Mouse (Mus musculus) heart, embryonic 14.5 days (tissue): ENCODE data around the gene Klhl28. TPM values are rescaled to one million over a fixed set of nuclear protein-coding genes. Genes with fewer than 3 reads are reported as not detected.

Experiments used
- ATAC-seq: fragments of 200-750 bp; cut with Nextera tagmentation; 2 replicates; pipeline ENCODE4 v1.8.0; 2017; ENCODE audit warnings: low read depth, moderate TSS enrichment; ENCODE audit not compliant: insufficient number of reproducible peaks, insufficient read depth, low FRiP score
- H3K27ac ChIP-seq, 2 experiments: fragments of 200-500 bp in 1 of 2; fragments of 300-500 bp in 1 of 2; sonication (generic) in 1 of 2; replicated peaks in 1 of 2; 2 replicates each; pipeline ENCODE4 v1.5.1; 2012 to 2014; ENCODE audit warnings: low read depth in 2 of 2, low read length in 2 of 2, control low read depth in 1 of 2, mild to moderate bottlenecking in 1 of 2, mixed read lengths in 1 of 2; ENCODE audit not compliant: control insufficient read depth in 1 of 2, insufficient read depth in 1 of 2
- H3K27me3 ChIP-seq: fragments of 300-500 bp; sonication (generic); 2 replicates; pipeline ENCODE4 v1.6.1; 2014; ENCODE audit warnings: mild to moderate bottlenecking, low read length, control low read depth; ENCODE audit not compliant: control insufficient read depth, insufficient read depth
- H3K36me3 ChIP-seq: fragments of 300-500 bp; sonication (generic); 2 replicates; pipeline ENCODE4 v1.6.1; 2014; ENCODE audit warnings: mild to moderate bottlenecking, control low read depth, low read length, mixed read lengths; ENCODE audit not compliant: control insufficient read depth, insufficient read depth
- H3K4me1 ChIP-seq, 2 experiments: fragments of 200-500 bp in 1 of 2; fragments of 300-500 bp in 1 of 2; sonication (generic) in 1 of 2; 2 replicates each; pipeline ENCODE4 v1.6.1; 2012 to 2014; ENCODE audit warnings: low read length in 2 of 2, control low read depth in 1 of 2, mixed read lengths in 1 of 2; ENCODE audit not compliant: control insufficient read depth in 2 of 2, insufficient read depth in 2 of 2
- H3K4me2 ChIP-seq: fragments of 300-500 bp; sonication (generic); 2 replicates; pipeline ENCODE4 v1.6.1; 2014; ENCODE audit warnings: mild to moderate bottlenecking, low read length
- H3K4me3 ChIP-seq, 2 experiments: fragments of 200-500 bp in 1 of 2; fragments of 300-500 bp in 1 of 2; sonication (generic) in 1 of 2; 2 replicates each; pipeline ENCODE4 v1.5.1; 2012 to 2014; ENCODE audit warnings: low read length in 2 of 2, mild to moderate bottlenecking in 2 of 2, control low read depth in 1 of 2, low read depth in 1 of 2, moderate library complexity in 1 of 2; ENCODE audit not compliant: control insufficient read depth in 1 of 2, insufficient read depth in 1 of 2
- H3K9ac ChIP-seq: fragments of 300-500 bp; sonication (generic); 2 replicates; pipeline ENCODE4 v1.6.1; 2014; ENCODE audit warnings: mild to moderate bottlenecking, low read length
- H3K9me3 ChIP-seq: fragments of 300-500 bp; sonication (generic); 2 replicates; pipeline ENCODE4 v1.6.1; 2016; ENCODE audit warnings: low read length, control low read depth; ENCODE audit not compliant: control insufficient read depth
- WGBS: fragments of 180-500 bp; shearing (Covaris S2); extraction: QIAGEN DNeasy Blood & Tissue Kit; methylation state at CpG from one replicate; pipeline ENCODE4 v1.1.7; 2014; 5-methylcytosine and 5-hydroxymethylcytosine counted together
- polyA plus RNA-seq: library from polyadenylated mRNA; unstranded; fragments of >200 nt; fragmentation: Nextera tagmentation; extraction: Ambion mirVana; gene quantifications from 2 replicates; pipeline ENCODE4 v1.2.1, GENCODE M21; 2014

Klhl28 gene
- polyA plus RNA-seq, 1 experiment from 2014 or later = 13.1 TPM

DNA sequence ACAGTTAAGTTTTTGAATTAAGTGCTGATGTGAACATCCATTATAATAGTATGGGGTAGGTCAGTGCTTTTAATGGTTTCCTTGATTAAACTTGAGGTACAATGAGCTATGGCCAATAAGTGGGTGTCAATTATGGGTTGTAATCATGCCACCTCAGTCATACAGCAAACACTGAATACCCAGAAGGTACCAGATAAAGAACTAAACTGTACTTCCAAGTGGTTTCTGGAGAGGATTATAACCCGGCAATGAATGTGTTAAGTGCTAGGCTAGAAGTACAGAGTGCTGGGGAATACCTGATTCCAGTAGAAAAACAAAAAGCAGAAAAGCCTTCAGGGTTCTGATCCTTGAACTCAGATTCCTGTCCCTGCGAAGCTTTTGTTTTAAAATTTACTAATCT is 2.7 kb upstream of the Klhl28 start:
- no peak overlapping the region for H3K27ac ChIP-seq
- H3K36me3 ChIP-seq = peaks cover 4% of the 10 kb centered on the region; the same call in 1 of the 2 replicates
- no peaks in the 10 kb centered on the region for H3K27me3 ChIP-seq
- WGBS = 0% methylated on average over 2 of the region's 2 CpGs
- H3K4me1 ChIP-seq = peaks cover 0 to 27% of the 10 kb centered on the region in 2 experiments; a peak in 1 of 4 replicates
- ATAC-seq = no peak
- H3K9me3 ChIP-seq = no peaks in the 10 kb centered on the region
- peak overlapping the region; percentile 70 to 89; a peak in 3 of 4 replicates for H3K4me3 ChIP-seq
- H3K9ac ChIP-seq = peak overlapping the region; percentile 94
- peak overlapping the region; percentile 84 for H3K4me2 ChIP-seq

DNA sequence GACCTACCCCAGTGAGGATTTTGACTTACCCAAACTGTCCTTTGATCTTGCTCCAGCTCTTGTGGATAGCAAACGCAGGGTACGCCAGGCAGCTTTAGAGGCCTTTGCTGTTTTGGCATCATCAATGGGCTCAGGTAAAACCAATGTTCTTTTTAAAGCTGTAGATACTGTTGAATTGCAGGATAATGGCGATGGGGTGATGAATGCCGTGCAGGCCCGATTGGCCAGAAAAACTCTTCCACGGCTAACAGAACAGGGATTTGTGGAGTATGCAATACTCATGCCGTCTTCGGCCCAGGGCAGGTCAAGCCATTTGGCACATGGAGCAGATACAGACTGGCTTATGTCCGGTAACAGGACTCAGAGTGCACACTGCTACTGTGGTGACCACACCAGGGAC is 2.1 kb upstream of the Klhl28 start:
- no peak overlapping the region for H3K27ac ChIP-seq
- H3K27me3 ChIP-seq = no peaks in the 10 kb centered on the region
- H3K9ac ChIP-seq = peak overlapping the region; percentile 94
- H3K4me2 ChIP-seq = peak overlapping the region; percentile 84
- H3K4me3 ChIP-seq = peak overlapping the region; percentile 70 to 89
- H3K9me3 ChIP-seq = no peaks in the 10 kb centered on the region
- peaks cover 4% of the 10 kb centered on the region; the same call in 1 of the 2 replicates for H3K36me3 ChIP-seq
- H3K4me1 ChIP-seq = peaks cover 0 to 27% of the 10 kb centered on the region in 2 experiments; a peak in 1 of 4 replicates
- WGBS = 1% methylated on average over 9 of the region's 9 CpGs
- no peak for ATAC-seq

DNA sequence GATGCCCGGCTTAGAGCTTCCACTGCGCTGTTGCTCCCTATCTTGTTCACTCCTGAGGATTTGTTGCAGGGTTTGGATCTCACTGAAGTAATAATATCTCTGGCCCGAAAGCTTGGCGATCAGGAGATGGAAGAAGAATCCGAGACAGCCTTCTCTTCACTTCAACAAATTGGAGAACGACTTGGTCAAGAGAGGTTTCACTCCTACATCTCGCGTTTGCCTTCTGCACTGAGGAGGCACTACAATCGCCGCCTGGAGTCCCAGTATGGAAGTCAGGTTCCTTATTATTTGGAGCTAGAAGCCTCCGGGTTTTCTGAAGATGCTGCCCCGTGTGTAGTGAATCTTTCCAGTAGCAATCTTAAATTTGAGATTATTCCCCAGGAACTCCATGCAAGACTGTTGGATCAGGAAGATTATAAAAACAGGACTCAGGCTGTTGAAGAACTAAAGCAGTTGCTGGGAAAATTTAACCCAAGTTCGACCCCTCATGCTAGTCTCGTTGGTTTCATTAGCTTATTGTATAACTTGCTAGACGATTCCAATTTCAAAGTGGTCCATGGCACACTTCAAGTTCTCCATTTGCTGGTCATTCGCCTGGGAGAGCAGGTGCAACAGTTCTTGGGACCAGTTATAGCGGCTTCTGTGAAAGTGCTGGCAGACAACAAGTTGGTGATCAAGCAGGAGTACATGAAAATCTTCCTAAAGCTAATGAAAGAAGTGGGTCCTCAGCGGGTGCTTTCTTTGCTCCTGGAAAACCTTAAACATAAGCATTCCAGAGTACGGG is 1.5 kb upstream of the Klhl28 start:
- ATAC-seq = no peak
- Histone ChIP-seq H3K9me3 (no peaks in the 10 kb centered on the region), H3K27ac (peak overlapping the region; percentile 77 to 93; a peak in 3 of 4 replicates), H3K9ac (peak overlapping the region; percentile 94), H3K36me3 (peaks cover 4% of the 10 kb centered on the region; the same call in 1 of the 2 replicates), H3K27me3 (no peaks in the 10 kb centered on the region), H3K4me2 (peak overlapping the region; percentile 84), H3K4me1 (peaks cover 0 to 23% of the 10 kb centered on the region in 2 experiments; a peak in 1 of 4 replicates), H3K4me3 (peak overlapping the region; percentile 70 to 89)
- WGBS = 4% methylated on average over 19 of the region's 19 CpGs

DNA sequence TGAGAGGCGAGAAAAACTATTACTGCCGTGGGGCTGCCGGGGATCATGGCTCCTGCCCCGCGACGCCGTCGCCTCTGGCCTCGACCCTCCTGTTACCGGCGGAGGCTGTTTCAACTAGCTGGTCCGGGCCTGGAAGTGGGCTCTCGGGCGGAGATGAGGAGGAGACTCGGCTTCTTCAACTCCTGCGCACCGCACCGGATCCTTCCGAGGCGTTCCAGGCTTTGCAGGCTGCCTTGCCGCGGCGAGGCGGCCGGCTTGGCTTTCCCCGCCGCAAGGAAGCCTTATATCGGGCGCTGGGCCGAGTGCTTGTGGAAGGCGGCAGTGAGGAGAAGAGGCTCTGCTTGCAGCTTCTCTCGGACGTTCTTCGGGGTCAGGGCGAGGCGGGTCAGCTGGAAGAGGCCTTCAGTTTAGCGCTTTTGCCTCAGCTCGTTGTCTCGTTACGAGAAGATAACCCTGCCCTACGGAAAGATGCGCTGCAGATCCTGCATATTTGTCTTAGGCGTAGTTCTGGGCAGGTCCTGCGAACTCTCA is 832 bp upstream of the Klhl28 start:
- Histone ChIP-seq H3K4me3 (peak overlapping the region; percentile 70 to 89), H3K9me3 (no peaks in the 10 kb centered on the region), H3K9ac (peak overlapping the region; percentile 94), H3K36me3 (peaks cover 3% of the 10 kb centered on the region; the same call in 1 of the 2 replicates), H3K4me2 (peak overlapping the region; percentile 84), H3K27ac (peak overlapping the region; percentile 77 to 93), H3K4me1 (peaks cover 0 to 19% of the 10 kb centered on the region in 2 experiments; a peak in 1 of 4 replicates), H3K27me3 (no peaks in the 10 kb centered on the region)
- peak; percentile 16; the same call in 1 of the 2 replicates for ATAC-seq
- 0% methylated on average over 44 of the region's 44 CpGs for WGBS

DNA sequence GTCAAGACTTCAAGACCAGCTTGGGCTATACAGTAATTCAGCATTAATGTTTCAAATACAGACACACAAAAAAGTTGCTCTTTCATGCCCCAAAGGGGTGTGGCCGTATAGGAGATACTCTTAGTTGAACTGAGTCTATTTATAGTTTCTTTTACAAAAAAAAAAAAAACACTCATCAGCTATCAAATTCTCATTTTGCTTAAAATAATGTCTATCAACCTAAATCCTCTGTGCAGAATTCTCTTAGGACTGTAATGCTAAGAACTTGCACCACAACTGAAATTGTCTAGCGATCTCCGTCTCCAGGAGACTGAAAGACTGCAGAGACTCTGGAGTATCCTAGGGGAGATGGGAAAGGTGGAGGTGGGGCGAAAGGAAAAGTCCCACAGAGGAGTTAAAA is 774 bp downstream of the Klhl28 start:
- H3K36me3 ChIP-seq = no peaks in the 10 kb centered on the region
- 5% methylated on average over 4 of the region's 4 CpGs for WGBS

DNA sequence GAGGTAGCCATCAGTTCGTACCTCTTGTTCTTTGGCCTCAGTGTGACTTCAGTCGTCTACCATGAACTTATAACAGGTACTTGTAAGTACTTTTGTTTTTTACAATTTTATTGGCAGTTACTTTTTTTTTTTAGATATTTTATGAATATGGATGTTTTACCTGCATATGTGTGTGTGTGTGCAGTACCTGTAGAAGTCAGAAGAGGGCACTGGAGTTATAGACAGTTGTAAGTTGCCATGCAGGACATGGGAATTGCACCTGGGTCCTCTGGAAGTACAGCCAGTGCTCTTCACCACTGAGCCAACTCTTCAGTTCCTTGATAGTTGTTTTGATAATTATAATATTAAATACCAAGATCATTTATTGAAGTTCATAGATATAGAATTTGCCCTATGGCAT is 27.8 kb downstream of the Klhl28 start:
- Histone ChIP-seq H3K4me1 (no peaks in the 10 kb centered on the region), H3K36me3 (peaks cover 12% of the 10 kb centered on the region), H3K27ac (no peak overlapping the region), H3K9ac (no peak overlapping the region), H3K4me3 (no peak overlapping the region), H3K9me3 (no peaks in the 10 kb centered on the region), H3K27me3 (no peaks in the 10 kb centered on the region), H3K4me2 (no peak overlapping the region)
- no peak for ATAC-seq
- WGBS = 89% methylated on average over 2 of the region's 2 CpGs

More for the DNA sequence above, 774 bp downstream of the Klhl28 start:
- Histone ChIP-seq H3K27ac (peak overlapping the region in 1 of 2 experiments; percentile 70; a peak in 2 of 4 replicates), H3K4me2 (peak overlapping the region; percentile 83), H3K27me3 (no peaks in the 10 kb centered on the region), H3K4me3 (peak overlapping the region; percentile 77 to 89), H3K4me1 (peaks cover 0 to 16% of the 10 kb centered on the region in 2 experiments; a peak in 1 of 4 replicates), H3K9me3 (no peaks in the 10 kb centered on the region), H3K9ac (peak overlapping the region; percentile 70)
- no peak for ATAC-seq

DNA sequence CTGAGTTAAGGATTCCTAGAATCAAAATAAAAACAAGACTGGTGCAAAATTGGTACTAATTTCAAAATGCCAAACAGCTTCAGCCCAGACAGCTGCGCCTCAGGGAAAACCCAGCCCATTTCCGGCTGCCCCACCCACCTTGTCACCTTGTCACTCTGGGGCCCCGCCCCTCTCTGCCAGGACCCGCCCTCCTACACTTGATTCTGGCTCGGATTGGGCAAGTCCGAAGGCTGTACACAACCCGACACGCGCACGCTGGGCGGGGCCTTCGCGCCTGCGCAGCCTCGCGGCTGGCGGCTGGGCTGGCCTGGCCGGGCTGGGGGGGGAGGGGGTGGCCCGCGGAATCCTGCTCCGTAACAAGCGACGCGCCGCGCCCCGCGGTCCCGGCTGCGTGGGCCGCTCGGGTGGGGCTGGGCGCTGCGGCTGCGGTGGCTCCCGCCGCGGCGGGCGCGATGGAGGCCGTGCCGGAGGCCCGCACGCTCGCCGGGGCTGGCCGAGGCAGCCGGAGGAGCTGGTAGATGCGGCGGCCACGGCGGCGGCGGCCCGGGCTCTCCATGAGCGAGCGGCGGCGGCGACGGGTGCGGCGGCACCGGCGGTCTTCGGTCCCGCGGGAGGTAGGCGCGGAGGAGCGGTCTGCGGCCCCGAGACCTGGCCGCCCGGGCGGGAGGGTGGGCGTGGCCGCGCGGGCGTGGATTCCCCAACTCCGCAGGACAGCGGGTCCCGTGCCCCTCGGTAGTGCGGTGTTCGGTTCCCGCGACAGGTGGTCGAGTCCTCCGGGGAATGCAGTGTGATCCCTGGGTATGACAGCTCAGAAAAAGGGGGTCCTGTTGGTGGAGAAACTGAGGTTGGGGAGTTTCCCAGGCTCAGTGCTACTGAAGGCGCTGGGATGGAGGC is 47.5 kb downstream of the Klhl28 start, which contains the start of gene Gm527:
Gene Gm527, plus strand, starts transcription at position 329 of the 894 bp plus-strand sequence.
- H3K27me3 ChIP-seq = no peaks in the 10 kb centered on the region
- peak; percentile 100 for ATAC-seq
- H3K27ac ChIP-seq = peak within 1 kb of the TSS in 1 of 2 experiments; percentile 68; a peak in 1 of 4 replicates
- no peaks in the 10 kb centered on the region for H3K9me3 ChIP-seq
- H3K4me1 ChIP-seq = no peaks in the 10 kb centered on the region
- peak within 1 kb of the TSS; percentile 92 for H3K4me3 ChIP-seq
- H3K4me2 ChIP-seq = peak within 1 kb of the TSS; percentile 89
- WGBS = under 1% methylated on average over 54 of the region's 93 CpGs
- peaks cover 12% of the 10 kb centered on the region; the same call in 1 of the 2 replicates for H3K36me3 ChIP-seq
- peak within 1 kb of the TSS; percentile 87 for H3K9ac ChIP-seq
